Mouse (Mus musculus): ENCODE results near the gene Dph5.

DNA sequence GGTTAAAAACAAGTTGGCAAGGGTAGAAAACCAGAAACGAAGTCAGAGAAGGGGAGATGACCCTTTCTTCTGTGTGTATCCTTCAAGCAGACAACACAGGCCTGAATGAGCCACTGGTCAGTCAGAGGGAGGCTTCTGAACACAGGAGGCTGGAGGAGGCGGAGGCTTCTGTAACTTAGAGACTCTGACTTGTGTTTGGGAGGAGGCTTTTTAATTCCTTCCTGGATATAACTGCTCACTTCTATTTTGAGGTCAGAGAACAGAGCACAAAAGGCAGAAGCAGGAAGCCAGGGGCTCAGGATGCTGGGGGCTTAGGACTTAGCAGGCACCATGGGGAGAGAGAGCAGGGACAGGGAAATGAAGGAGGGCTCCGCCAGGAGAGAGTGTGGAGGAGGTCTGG lies 63.6 kb downstream of the Dph5 start:
- TF ChIP-seq CTCF (IDR thresholded peaks at IDR 0.05; ENCODE audit: control insufficient read depth, insufficient read depth, low read length) (no peak), POLR2A (IDR thresholded peaks at IDR 0.05; ENCODE audit: borderline replicate concordance, control insufficient read depth, low read depth, low read length) (no peak)
